Mouse (Mus musculus) frontal cortex, postnatal 36 days (tissue): ENCODE measurements at regions not wholly inside any gene's neighbourhood (a gene's known extent, or its start where the extent isn't known, plus 50 kb on each side); places are given as distances from the start of the nearest gene placed in this dataset.
A peak's percentile ranks its signal among the peaks of the same experiment; 100 is the strongest.

ENCODE experiments used
- DNase-seq, 2 experiments: peaks; one replicate each; pipeline ENCODE4 v3.0.0; 2022; ENCODE audit warnings: low spot score in 2 of 2

- DNase-seq: peak in 1 of 2 experiments; percentile 19
Observed at GRCm38 (mm10) chrX:167152611-167153010, 56.5 kb downstream of the Tmsb4x start.

- no peak for DNase-seq
Observed at GRCm38 (mm10) chrX:167151341-167151740, 57.8 kb downstream of the Tmsb4x start.

GRCm38 (mm10) chrX:167149400-167149799, 59.7 kb downstream of the Tmsb4x start:
- peak in 1 of 2 experiments; percentile 14 for DNase-seq

GRCm38 (mm10) chrX:167146513-167147360, 62.4 kb downstream of the Tmsb4x start:
- peak; percentile 17 to 33 for DNase-seq

GRCm38 (mm10) chrX:167145508-167146182, 63.5 kb downstream of the Tmsb4x start:
- no peak for DNase-seq

- no peak for DNase-seq
Observed at GRCm38 (mm10) chrX:167139110-167139509, 70.0 kb downstream of the Tmsb4x start.

GRCm38 (mm10) chrX:167134250-167134649, 74.9 kb downstream of the Tmsb4x start:
- DNase-seq: no peak

- no peak for DNase-seq
Observed at GRCm38 (mm10) chrX:167132989-167133395, 76.1 kb downstream of the Tmsb4x start.

GRCm38 (mm10) chrX:167131317-167131716, 77.8 kb downstream of the Tmsb4x start:
- no peak for DNase-seq

- DNase-seq: no peak
Observed at GRCm38 (mm10) chrX:167130601-167131000, 78.5 kb downstream of the Tmsb4x start.

GRCm38 (mm10) chrX:167119288-167119687, 89.8 kb downstream of the Tmsb4x start:
- no peak for DNase-seq

- no peak for DNase-seq
Observed at GRCm38 (mm10) chrX:167115096-167115495, 94.0 kb downstream of the Tmsb4x start.

GRCm38 (mm10) chrX:167111059-167111871, 97.8 kb downstream of the Tmsb4x start:
- DNase-seq: no peak

- DNase-seq: no peak
Observed at GRCm38 (mm10) chrX:167108356-167108755, 100.8 kb downstream of the Tmsb4x start.

- no peak for DNase-seq
Observed at GRCm38 (mm10) chrX:167107469-167107868, 101.6 kb downstream of the Tmsb4x start.

- peak; percentile 13 to 20 for DNase-seq
Observed at GRCm38 (mm10) chrX:167105931-167106417, 103.1 kb downstream of the Tmsb4x start.

- no peak for DNase-seq
Observed at GRCm38 (mm10) chrX:167105354-167105753, 103.8 kb downstream of the Tmsb4x start.

- DNase-seq: no peak
Observed at GRCm38 (mm10) chrX:167104247-167104621, 104.9 kb downstream of the Tmsb4x start.

- no peak for DNase-seq
Observed at GRCm38 (mm10) chrX:167103501-167104246, 105.4 kb downstream of the Tmsb4x start.

GRCm38 (mm10) chrX:167101929-167102328, 107.2 kb downstream of the Tmsb4x start:
- no peak for DNase-seq

GRCm38 (mm10) chrX:167099411-167099810, 109.7 kb downstream of the Tmsb4x start:
- DNase-seq: no peak
